Mouse (Mus musculus) stomach, embryonic 15.5 days (tissue): ENCODE results near the gene Prpmp5. TPM values are rescaled to one million over a fixed set of nuclear protein-coding genes. Genes with fewer than 3 reads are reported as not detected.
"Not testable (repeated sequence)": the region's sequence is repeated elsewhere in the genome, so short reads cannot be mapped to it uniquely, and the experiment has no call there.

Experiments
- ATAC-seq: fragments of 200-750 bp; cut with Nextera tagmentation; 2 replicates; pipeline ENCODE4 v1.8.0; 2017; ENCODE audit warnings: low read depth, moderate number of reproducible peaks, moderate TSS enrichment; ENCODE audit not compliant: insufficient read depth, low FRiP score
- H3K27ac ChIP-seq: fragments of 300-500 bp; sonication (generic); 2 replicates; pipeline ENCODE4 v1.5.1; 2015; ENCODE audit warnings: mild to moderate bottlenecking, inconsistent platforms
- H3K27me3 ChIP-seq: fragments of 300-500 bp; sonication (generic); replicated peaks from 2 replicates; pipeline ENCODE4 v1.6.1; 2015; ENCODE audit warnings: inconsistent platforms
- H3K36me3 ChIP-seq: fragments of 300-500 bp; sonication (generic); 2 replicates; pipeline ENCODE4 v1.6.1; 2015; ENCODE audit warnings: inconsistent platforms
- H3K4me1 ChIP-seq: fragments of 300-500 bp; sonication (generic); 2 replicates; pipeline ENCODE4 v1.6.1; 2015; ENCODE audit warnings: inconsistent platforms
- H3K4me2 ChIP-seq: fragments of 300-500 bp; sonication (generic); 2 replicates; pipeline ENCODE4 v1.6.1; 2015; ENCODE audit warnings: mild to moderate bottlenecking, inconsistent platforms
- H3K4me3 ChIP-seq: fragments of 300-500 bp; sonication (generic); replicated peaks from 2 replicates; pipeline ENCODE4 v1.5.1; 2015; ENCODE audit warnings: inconsistent platforms
- H3K9ac ChIP-seq: fragments of 300-500 bp; sonication (generic); 2 replicates; pipeline ENCODE4 v1.6.1; 2015; ENCODE audit warnings: inconsistent platforms
- H3K9me3 ChIP-seq: fragments of 300-500 bp; sonication (generic); 2 replicates; pipeline ENCODE4 v1.6.1; 2016; ENCODE audit warnings: inconsistent platforms
- WGBS: fragments of 180-500 bp; shearing (Covaris S2); methylation state at CpG from one replicate; pipeline ENCODE4 v1.1.7; 2015; 5-methylcytosine and 5-hydroxymethylcytosine counted together
- polyA plus RNA-seq: library from polyadenylated mRNA; unstranded; fragments of >200 nt; fragmentation: Nextera tagmentation; extraction: Ambion mirVana; gene quantifications from 2 replicates; pipeline ENCODE4 v1.2.1, GENCODE M21; 2015

Prpmp5 gene
- not detected in 2 replicates for polyA plus RNA-seq

- ATAC-seq, H3K9ac ChIP-seq: not testable (repeated sequence)
These were observed at the start of gene Prpmp5 for GRCm38 (mm10) chr6:132314657-132315056. Prpmp5 (minus strand) TSS chr6:132314757.

GRCm38 (mm10) chr6:132364034-132364433 is 49.5 kb upstream of the Prpmp5 start, which contains the start of gene Gm8882:
Gm8882 (minus strand) TSS chr6:132364134.
- not testable (repeated sequence) for H3K4me2 ChIP-seq, H3K36me3 ChIP-seq, H3K4me3 ChIP-seq, H3K9me3 ChIP-seq, H3K27ac ChIP-seq, H3K9ac ChIP-seq, H3K4me1 ChIP-seq, ATAC-seq, H3K27me3 ChIP-seq
- WGBS = 81% methylated on average over 1 of the region's 1 CpGs

More at GRCm38 (mm10) chr6:132314657-132315056, at the start of gene Prpmp5:
- not testable (repeated sequence) for H3K9me3 ChIP-seq, H3K27ac ChIP-seq, H3K4me2 ChIP-seq, H3K36me3 ChIP-seq, H3K27me3 ChIP-seq, H3K4me1 ChIP-seq, H3K4me3 ChIP-seq

Other genes starting within 250 kb of the Prpmp5 start
- not detected in 2 replicates for gene Prb1, start 104.2 kb downstream of the Prpmp5 start, polyA plus RNA-seq
- gene Gm8882, start 49.4 kb upstream of the Prpmp5 start, polyA plus RNA-seq = not detected in 2 replicates